Mouse (Mus musculus): ENCODE data around the gene Flywch2.

GRCm38 (mm10) chr17:23804426-23805085 is 18.7 kb upstream of the Flywch2 start:
- TF ChIP-seq CTCF (IDR thresholded peaks at IDR 0.05; ENCODE audit: extremely low read depth, insufficient read depth, low read length) (no peak), POLR2A (IDR thresholded peaks at IDR 0.05; ENCODE audit: extremely low read depth, insufficient read depth, low read length) (no peak)

Data from cortical plate, adult 2 months (tissue).